Mouse (Mus musculus) limb, embryonic 14.5 days (tissue): ENCODE results near the gene R3hdm1. TPM values are rescaled to one million over a fixed set of nuclear protein-coding genes. Genes with fewer than 3 reads are reported as not detected.

Experiments used
- ATAC-seq: fragments of 200-750 bp; cut with Nextera tagmentation; 2 replicates; pipeline ENCODE4 v1.8.0; 2017; ENCODE audit warnings: low read depth, moderate number of reproducible peaks, moderate TSS enrichment; ENCODE audit not compliant: low FRiP score
- DNase-seq: peaks from one replicate; pipeline ENCODE4 v3.0.0-alpha.2; 2015; ENCODE audit warnings: low spot score
- H3K27ac ChIP-seq: fragments of 300-500 bp; sonication (generic); replicated peaks from 2 replicates; pipeline ENCODE4 v1.5.1; 2014; ENCODE audit warnings: low read depth, mild to moderate bottlenecking, low read length, moderate library complexity, mixed read lengths
- H3K27me3 ChIP-seq: fragments of 300-500 bp; sonication (generic); 2 replicates; pipeline ENCODE4 v1.6.1; 2014; ENCODE audit warnings: low read length, mixed read lengths; ENCODE audit not compliant: control insufficient read depth, insufficient read depth
- H3K36me3 ChIP-seq: fragments of 300-500 bp; sonication (generic); 2 replicates; pipeline ENCODE4 v1.6.1; 2014; ENCODE audit warnings: mild to moderate bottlenecking, low read length, moderate library complexity, mixed read lengths; ENCODE audit not compliant: control insufficient read depth, insufficient read depth
- H3K4me1 ChIP-seq: fragments of 300-500 bp; sonication (generic); 2 replicates; pipeline ENCODE4 v1.6.1; 2014; ENCODE audit warnings: antibody characterized with exemption, low read length, mixed read lengths; ENCODE audit not compliant: control insufficient read depth, insufficient read depth
- H3K4me2 ChIP-seq: fragments of 300-500 bp; sonication (generic); replicated peaks from 2 replicates; pipeline ENCODE4 v1.6.1; 2014; ENCODE audit warnings: low read depth, mild to moderate bottlenecking, low read length, moderate library complexity; ENCODE audit not compliant: severe bottlenecking
- H3K4me3 ChIP-seq: fragments of 300-500 bp; sonication (generic); replicated peaks from 2 replicates; pipeline ENCODE4 v1.5.1; 2014; ENCODE audit warnings: low read length
- H3K9ac ChIP-seq: fragments of 300-500 bp; sonication (generic); 2 replicates; pipeline ENCODE4 v1.6.1; 2014; ENCODE audit warnings: mild to moderate bottlenecking, low read depth, low read length, moderate library complexity; ENCODE audit not compliant: severe bottlenecking
- H3K9me3 ChIP-seq: fragments of 300-500 bp; sonication (generic); 2 replicates; pipeline ENCODE4 v1.6.1; 2016; ENCODE audit warnings: low read length; ENCODE audit not compliant: control insufficient read depth
- POLR2A ChIP-seq: fragments of 200-500 bp; IDR thresholded peaks from 2 replicates; pipeline ENCODE4 v1.8.0; 2012; ENCODE audit warnings: inconsistent platforms, mild to moderate bottlenecking, moderate library complexity, borderline replicate concordance; ENCODE audit not compliant: insufficient read depth, insufficient read length; ENCODE audit errors: extremely low read depth
- WGBS: fragments of 180-500 bp; shearing (Covaris S2); extraction: QIAGEN DNeasy Blood & Tissue Kit; methylation state at CpG from one replicate; pipeline ENCODE4 v1.1.7; 2014; 5-methylcytosine and 5-hydroxymethylcytosine counted together
- polyA plus RNA-seq, 2 experiments: library from polyadenylated mRNA; depleted of rRNA in 1 of 2; stranded (reverse) in 1 of 2; unstranded in 1 of 2; fragments of >200 nt; fragmentation: Nextera tagmentation in 1 of 2; extraction: Ambion mirVana in 1 of 2; gene quantifications; 2 replicates each; pipeline versions ENCODE4 v1.2.1 to v1.2.3; 2012 to 2014

R3hdm1 gene
- polyA plus RNA-seq, 2 experiments = 66.2 to 73.2 TPM

GRCm38 (mm10) chr1:128194011-128194410, 90.9 kb downstream of the R3hdm1 start:
- H3K4me3 ChIP-seq = no peak overlapping the region
- H3K36me3 ChIP-seq = peaks cover 47% of the 10 kb centered on the region
- ATAC-seq (no peak), DNase-seq (no peak)
- no peak overlapping the region for H3K9ac ChIP-seq
- no peak for TF ChIP-seq POLR2A
- H3K9me3 ChIP-seq = no peaks in the 10 kb centered on the region
- no peak overlapping the region for H3K27ac ChIP-seq
- H3K4me2 ChIP-seq = no peak overlapping the region
- H3K4me1 ChIP-seq = no peaks in the 10 kb centered on the region
- 44% methylated on average over 2 of the region's 2 CpGs for WGBS
- H3K27me3 ChIP-seq = no peaks in the 10 kb centered on the region

DNA sequence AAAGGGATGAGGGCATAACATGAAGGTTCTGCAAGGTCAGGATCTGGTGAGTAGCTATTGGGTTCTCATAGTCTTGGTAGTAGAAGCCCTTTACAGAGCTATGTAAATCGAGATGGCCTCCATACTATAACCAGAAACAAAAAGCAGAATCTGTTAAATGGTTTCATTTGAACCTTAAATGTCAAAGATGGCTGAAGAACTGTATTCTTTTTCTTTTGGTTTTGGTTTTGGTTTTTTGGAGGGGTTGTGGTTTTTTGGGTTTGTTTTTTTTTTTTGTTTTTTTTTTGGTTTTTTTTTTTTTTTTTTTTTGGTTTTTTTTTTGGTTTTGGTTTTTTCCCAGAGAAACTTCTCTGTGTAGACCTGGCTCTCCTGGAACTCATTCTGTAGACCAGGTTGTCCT, 94.3 kb downstream of the R3hdm1 start:
- H3K9ac ChIP-seq = no peak overlapping the region

GRCm38 (mm10) chr1:128213261-128213660, 110.2 kb downstream of the R3hdm1 start:
- Histone ChIP-seq H3K36me3 (peaks cover 39% of the 10 kb centered on the region), H3K27ac (no peak overlapping the region), H3K4me2 (no peak overlapping the region), H3K4me3 (no peak overlapping the region), H3K27me3 (no peaks in the 10 kb centered on the region), H3K4me1 (no peaks in the 10 kb centered on the region), H3K9me3 (no peaks in the 10 kb centered on the region), H3K9ac (no peak overlapping the region)
- WGBS = 55% methylated on average over 5 of the region's 5 CpGs
- DNase-seq (peak; percentile 22), ATAC-seq (no peak)
- TF ChIP-seq POLR2A = no peak

More for the DNA sequence above, 94.3 kb downstream of the R3hdm1 start:
- ATAC-seq (no peak), DNase-seq (no peak)
- Histone ChIP-seq H3K4me1 (no peaks in the 10 kb centered on the region), H3K27ac (no peak overlapping the region), H3K9me3 (no peaks in the 10 kb centered on the region), H3K27me3 (no peaks in the 10 kb centered on the region), H3K36me3 (peaks cover 47% of the 10 kb centered on the region), H3K4me3 (no peak overlapping the region), H3K4me2 (no peak overlapping the region)
- 92% methylated on average over 1 of the region's 1 CpGs for WGBS
- no peak for TF ChIP-seq POLR2A

DNA sequence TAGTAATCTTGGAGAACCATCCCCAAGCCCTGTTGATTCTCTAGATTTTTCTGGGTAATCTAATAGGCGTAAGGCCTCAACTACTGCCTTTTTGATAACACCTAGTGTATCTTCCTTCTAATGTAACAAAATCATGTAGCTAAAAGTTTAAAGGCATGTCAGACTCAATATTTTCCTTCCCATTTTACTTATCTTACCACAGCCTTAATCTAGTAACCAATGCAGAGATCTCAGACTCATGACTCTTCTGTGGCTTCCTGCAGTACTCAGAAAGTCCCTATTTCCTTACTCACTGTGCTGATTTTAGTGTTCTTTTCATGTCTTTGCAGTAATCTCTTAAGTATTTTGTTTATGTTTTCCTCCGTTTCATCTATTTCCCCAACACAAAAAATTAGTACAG, 118.8 kb downstream of the R3hdm1 start:
- Histone ChIP-seq H3K27me3 (no peaks in the 10 kb centered on the region), H3K9ac (no peak overlapping the region), H3K4me3 (no peak overlapping the region), H3K27ac (no peak overlapping the region), H3K9me3 (no peaks in the 10 kb centered on the region), H3K36me3 (peaks cover 47% of the 10 kb centered on the region), H3K4me2 (no peak overlapping the region), H3K4me1 (no peaks in the 10 kb centered on the region)
- 94% methylated on average over 2 of the region's 2 CpGs for WGBS
- no peak for ATAC-seq
- DNase-seq = no peak
- no peak for TF ChIP-seq POLR2A

DNA sequence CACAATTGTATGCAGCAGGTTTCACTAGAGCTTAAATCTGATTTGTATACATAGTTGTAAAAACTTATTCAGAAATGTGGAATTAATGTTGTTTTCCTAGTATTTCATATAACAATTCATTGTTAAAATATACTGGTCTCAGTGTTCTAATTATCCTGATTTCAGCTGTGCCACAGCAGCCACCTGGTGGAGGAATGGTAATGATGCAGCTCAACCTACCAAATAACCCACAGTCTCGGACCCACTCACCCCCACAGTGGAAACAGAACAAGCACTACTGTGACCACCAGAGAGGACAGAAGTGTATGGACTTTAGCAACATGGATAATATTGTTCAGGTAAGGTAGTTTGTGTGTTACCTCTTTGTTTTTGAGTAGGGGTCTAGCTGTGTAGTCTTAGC, 120.2 kb downstream of the R3hdm1 start:
- TF ChIP-seq POLR2A = no peak
- no peaks in the 10 kb centered on the region for H3K27me3 ChIP-seq
- 81% methylated on average over 1 of the region's 1 CpGs for WGBS
- no peak overlapping the region for H3K27ac ChIP-seq
- peaks cover 47% of the 10 kb centered on the region for H3K36me3 ChIP-seq
- no peaks in the 10 kb centered on the region for H3K9me3 ChIP-seq
- no peak overlapping the region for H3K9ac ChIP-seq
- no peak for DNase-seq
- H3K4me1 ChIP-seq = no peaks in the 10 kb centered on the region
- H3K4me2 ChIP-seq = no peak overlapping the region
- ATAC-seq = no peak
- H3K4me3 ChIP-seq = no peak overlapping the region

DNA sequence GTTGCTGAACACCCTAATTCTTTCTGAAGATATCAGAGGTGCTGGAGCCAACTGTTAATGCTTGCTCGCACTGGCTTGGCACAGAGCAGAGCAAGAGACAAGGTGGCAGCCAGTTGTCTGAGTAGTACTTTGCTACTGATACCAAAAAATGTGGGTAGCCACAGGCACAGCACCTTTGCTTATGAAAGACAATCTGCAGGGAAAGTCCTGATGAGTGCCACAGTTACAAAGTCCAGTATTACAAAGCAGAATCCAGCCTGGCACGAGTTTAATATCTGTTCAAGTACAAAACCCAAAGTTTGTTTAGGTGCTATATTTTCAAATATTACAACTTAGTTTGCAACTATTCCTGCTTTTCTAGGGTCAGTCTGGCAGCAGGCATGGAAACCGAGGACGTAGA, 132.1 kb downstream of the R3hdm1 start:
- Histone ChIP-seq H3K4me1 (no peaks in the 10 kb centered on the region), H3K27ac (no peak overlapping the region), H3K4me3 (no peak overlapping the region), H3K9me3 (no peaks in the 10 kb centered on the region), H3K4me2 (no peak overlapping the region), H3K9ac (no peak overlapping the region), H3K36me3 (peaks cover 64% of the 10 kb centered on the region), H3K27me3 (no peaks in the 10 kb centered on the region)
- TF ChIP-seq POLR2A = no peak
- DNase-seq (no peak), ATAC-seq (no peak)
- WGBS = 92% methylated on average over 4 of the region's 4 CpGs
